Mouse (Mus musculus) G1E (cell line): ENCODE data around the gene Snx29.

Source experiments
- CTCF ChIP-seq: IDR thresholded peaks from 2 replicates; pipeline ENCODE4 v1.5.1; 2012; ENCODE audit warnings: low read depth, low read length, inconsistent platforms, mixed read lengths
- POLR2AphosphoS5 ChIP-seq: IDR thresholded peaks from 2 replicates; pipeline ENCODE4 v1.6.1; 2012; ENCODE audit warnings: low read depth, low read length, inconsistent platforms; ENCODE audit not compliant: insufficient replicate concordance

- TF ChIP-seq POLR2AphosphoS5 (no peak), CTCF (no peak)
Observed at GRCm38 (mm10) chr16:11444626-11445025, 121.9 kb downstream of the Snx29 start.
